Mouse (Mus musculus) frontal cortex, postnatal 25 days (tissue): ENCODE data around the gene Ccr9.
A peak's percentile ranks its signal among the peaks of the same experiment; 100 is the strongest.
"Not testable (repeated sequence)": the region's sequence is repeated elsewhere in the genome, so short reads cannot be mapped to it uniquely, and the experiment has no call there.

ENCODE experiments used
- DNase-seq, 2 experiments: peaks; one replicate each; pipeline ENCODE4 v3.0.0; 2022; ENCODE audit warnings: low spot score in 2 of 2

The Ccr9 gene

DNA sequence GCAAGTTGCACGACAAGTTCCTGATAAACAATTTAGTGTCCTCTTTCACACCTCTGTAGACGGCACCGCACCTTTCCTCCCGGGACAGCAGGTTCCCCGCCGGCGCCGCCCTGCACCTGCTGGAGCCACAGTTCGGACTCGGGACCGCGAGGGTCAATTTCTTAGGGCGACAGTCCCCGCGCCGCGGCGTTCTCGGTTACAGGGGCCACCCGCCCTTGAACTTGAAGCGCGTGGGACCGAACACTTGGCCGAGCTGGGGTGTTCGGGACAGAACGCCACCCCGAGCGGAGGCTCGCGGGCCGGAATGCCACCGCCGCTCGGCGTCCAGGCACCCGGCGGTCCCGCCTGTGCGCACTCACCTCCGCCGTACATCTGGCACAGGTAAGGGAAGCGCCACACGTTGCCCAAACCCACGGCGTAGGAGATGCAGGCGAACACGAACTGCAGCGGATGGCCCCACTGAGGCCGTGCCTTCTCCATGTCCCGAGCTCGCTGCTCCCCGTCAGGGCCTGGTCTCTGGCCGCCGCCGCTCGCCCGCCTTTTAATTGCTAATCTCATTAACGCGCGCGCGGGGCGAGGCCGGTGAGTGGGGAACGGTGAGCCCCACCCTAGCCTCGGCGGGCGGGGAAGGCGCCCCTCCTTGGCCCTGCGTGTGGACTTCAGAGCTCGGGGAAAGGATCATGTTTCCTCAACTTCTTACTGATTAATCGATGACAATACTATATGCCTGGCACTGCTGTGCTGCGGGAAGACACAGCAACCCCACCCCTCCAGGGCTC, at the start of gene Ccr9, which contains the start of gene Slc6a20a:
Gene Ccr9 (plus strand): TSS at position 113 of the 779 bp plus-strand sequence.
Gene Slc6a20a (minus strand): TSS at position 559 of the 779 bp plus-strand sequence.
- DNase-seq: no peak

GRCm38 (mm10) chr9:123631666-123632065, 46.6 kb upstream of the Ccr9 start:
- no peak for DNase-seq

DNA sequence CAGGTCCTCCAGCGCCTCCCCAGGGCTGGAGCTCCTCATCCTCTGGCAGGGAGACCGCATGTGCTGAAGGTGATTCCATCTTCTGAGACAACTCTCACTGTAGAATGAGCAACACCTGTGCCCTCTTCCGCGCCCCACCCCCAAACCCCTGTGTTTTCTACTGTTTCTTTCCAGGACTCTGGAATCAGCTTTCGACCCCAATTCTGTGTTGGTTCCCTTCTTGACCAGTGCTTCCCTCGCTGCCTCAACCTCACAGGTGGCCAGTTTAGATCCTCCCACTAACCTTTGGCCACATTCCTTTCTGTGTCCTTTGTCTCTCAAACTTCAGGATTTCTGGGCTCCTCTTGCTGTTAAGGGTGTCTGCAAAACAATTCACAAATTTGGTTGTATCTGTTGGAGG, 46.0 kb upstream of the Ccr9 start, which contains the start of gene Slc6a20b:
Gene Slc6a20b (minus strand): TSS at position 285 of the 400 bp plus-strand sequence.
- no peak for DNase-seq

GRCm38 (mm10) chr9:123632993-123633392, 45.2 kb upstream of the Ccr9 start:
- DNase-seq: no peak

GRCm38 (mm10) chr9:123636771-123637170, 41.5 kb upstream of the Ccr9 start:
- no peak for DNase-seq

DNA sequence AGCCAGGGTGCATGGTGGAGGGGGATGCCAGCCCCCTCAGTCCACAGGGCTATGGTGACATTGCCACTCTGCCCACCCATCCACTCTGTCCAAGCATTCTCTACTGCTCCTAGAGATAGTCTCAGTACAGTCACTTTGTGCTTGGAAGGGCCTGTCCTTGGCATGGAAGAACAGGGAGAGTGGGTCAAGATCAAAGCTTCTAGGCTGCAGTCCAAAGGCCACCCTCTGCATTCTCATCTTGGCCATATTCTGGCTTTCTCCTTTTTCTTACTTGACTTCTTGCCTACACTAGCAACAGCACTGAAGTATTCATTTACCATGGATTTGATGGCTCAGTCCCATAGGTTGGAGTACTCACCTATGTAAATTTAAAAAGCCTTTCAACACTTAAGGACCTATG, 40.0 kb upstream of the Ccr9 start:
- no peak for DNase-seq

- peak in 1 of 2 experiments; percentile 8 for DNase-seq
Measured at GRCm38 (mm10) chr9:123638668-123639089, 39.6 kb upstream of the Ccr9 start.

DNA sequence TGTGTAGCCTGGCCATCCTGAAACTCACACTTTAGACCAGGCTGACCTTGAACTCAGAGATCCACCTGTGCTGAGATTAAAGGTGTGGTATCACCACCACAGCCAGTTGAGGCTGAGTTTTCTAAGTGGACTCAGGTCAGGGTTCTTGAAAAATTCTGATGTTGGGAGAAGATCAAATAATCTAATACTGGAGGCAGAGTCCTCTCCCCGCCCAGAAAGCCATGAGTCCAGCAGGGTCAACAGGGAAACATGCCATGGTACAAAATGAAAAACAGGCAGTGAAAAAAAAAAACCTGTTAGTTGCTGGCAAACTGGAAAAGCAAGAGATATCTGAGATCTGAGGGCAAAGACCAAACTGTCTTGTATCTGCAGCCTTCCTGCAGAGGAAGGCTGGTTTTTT, 38.1 kb upstream of the Ccr9 start:
- no peak for DNase-seq

DNA sequence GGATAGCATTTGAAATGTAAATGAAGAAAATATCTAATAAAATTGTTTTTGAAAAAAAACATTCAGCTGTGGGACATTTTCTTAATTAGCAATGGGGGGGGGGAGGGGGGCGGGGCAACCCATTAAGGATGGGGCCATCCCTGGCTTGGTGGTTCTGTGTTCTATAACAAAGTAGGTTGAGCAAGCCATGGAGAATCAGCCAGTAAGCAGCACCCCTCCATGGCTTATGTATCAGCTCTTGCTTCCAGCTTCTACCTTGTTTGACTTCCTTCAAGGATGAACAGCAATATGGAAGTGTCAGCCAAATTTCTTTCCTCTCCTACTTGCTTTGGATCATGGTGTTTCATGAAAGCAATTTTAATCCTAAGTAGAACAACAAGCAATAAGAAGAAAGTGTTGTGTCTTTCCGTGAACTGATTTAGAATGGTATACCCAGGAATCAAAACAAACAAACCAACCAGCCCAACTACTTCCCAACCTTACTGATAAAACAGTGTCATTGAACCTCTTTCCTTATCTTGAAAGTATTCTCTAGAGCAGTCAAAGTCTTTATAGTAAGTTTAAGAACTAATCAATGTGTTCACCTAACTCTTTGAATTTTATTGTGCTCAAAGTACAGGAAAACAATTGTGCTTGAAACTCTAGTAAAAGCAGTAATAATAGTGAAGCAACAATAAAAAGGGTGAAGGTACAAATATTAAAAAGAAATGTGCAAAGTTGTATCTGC, 28.3 kb upstream of the Ccr9 start:
- DNase-seq: no peak

- DNase-seq: no peak
Measured at GRCm38 (mm10) chr9:123651369-123651768, 26.9 kb upstream of the Ccr9 start.

GRCm38 (mm10) chr9:123657457-123657856, 20.8 kb upstream of the Ccr9 start:
- DNase-seq: no peak

GRCm38 (mm10) chr9:123658981-123659380, 19.3 kb upstream of the Ccr9 start:
- DNase-seq: no peak

DNA sequence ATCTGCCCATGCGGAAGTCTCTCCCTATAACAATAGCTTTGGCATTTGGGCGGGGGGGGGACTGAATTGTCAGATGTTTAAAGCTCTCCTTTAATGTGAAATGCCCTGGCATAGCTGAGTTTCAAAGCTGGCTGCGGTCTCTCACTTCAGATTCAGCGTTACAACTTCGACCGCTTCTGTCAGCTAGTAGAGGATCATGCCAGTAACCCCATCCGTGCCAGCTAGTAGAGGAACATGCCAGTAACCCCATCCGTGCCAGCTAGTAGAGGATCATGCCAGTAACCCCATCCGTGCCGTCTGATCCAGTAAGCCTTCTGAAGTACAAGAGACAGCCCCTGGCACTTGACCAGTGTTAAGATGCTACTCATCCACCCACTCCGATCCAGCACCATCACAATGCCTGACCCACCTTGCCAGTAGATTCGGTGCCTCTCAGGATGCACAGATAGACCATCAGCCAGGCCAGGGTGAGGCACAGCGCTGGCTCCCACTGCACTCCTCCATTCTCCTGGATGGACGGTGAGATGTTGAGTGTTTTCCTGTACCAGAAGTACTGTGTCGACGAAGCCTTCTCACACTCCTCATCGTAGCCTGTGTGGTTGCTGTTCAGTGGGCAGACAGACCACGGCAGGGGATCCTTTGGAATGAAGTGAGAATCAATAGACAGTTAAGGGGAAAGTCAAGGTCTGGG, 18.1 kb upstream of the Ccr9 start:
- DNase-seq: not testable (repeated sequence)

DNA sequence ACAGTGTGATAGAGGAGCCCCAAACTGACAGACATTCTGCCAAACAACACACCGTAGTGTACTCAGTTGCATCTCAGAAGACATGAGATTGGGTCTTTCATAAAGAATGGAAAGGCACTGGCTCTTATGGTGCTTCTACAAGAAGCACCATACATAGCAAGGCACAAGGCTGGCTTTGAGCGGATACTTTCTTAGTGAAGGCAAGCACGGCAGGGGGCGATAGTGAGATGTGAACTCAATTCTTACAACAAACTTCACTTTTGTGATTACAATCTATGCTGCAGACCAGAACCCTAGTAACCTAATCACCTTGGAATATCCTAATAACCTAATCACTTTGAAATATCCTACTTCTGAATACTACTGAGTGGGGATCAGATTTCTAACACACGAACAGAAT, 12.6 kb upstream of the Ccr9 start:
- DNase-seq: peak in 1 of 2 experiments; percentile 22

DNA sequence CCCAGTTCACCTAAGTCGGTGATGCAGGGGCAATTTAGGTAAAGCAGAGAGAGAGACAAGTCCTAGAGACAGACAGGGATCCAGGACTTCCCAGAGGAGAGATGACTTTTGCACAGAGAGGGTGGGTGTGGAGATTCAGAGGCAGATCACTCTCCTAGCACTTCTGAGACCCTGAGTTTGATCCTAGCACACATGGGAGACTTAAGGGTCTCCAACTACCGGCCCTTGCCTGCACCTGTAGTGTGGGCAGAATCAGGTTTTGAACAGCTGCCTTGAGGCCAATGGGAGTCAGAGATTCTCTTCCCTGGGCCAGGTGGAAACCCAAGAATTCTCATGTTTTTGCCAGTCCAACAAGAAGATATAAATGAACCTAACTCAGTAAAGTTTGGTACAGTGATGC, 959 bp downstream of the Ccr9 start:
- DNase-seq: no peak

DNA sequence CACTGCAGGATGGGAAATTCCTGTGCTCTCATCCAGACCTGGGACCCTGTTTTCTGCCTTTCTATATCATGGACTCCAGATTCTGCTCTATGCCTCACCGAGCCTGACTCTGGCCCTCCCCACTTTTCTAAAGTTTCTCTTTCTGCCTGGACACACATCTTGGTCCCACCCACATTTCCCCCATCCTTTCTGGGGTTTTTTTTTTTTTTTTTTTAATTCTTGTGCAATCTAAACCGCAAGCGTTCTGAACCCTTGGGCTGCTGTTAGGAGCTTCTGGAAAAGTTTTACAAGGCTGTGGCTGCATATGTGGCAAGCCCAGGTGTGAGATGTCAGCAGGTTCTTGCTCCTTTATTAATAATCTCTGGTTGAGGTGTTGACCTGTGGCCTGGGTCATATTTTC, 5.5 kb downstream of the Ccr9 start:
- no peak for DNase-seq

- no peak for DNase-seq
Measured at GRCm38 (mm10) chr9:123686206-123686605, 8.0 kb downstream of the Ccr9 start.

DNA sequence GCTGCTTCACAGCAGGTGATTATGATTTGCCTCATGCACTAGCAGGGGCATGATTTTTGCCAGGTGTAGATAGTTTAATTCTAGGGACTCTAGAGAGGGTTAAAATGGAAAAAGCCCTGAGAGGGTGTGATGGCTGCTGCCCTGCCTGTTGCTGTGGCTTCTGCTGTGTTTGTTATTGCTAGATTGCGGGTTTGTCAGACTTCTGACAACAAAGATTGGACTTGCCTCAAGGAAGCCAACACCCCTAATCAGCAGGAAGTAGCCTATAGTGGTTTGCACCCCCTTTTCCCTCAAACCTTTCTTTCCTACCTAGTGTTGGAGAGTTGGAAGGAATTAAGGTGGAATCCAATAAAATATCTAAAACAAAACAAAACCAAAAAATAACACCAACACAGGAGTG, 10.0 kb downstream of the Ccr9 start:
- DNase-seq: no peak

- DNase-seq: no peak
Measured at GRCm38 (mm10) chr9:123695634-123696302, 17.5 kb downstream of the Ccr9 start.

GRCm38 (mm10) chr9:123701822-123702221, 23.6 kb downstream of the Ccr9 start:
- DNase-seq: no peak

GRCm38 (mm10) chr9:123709226-123709625, 31.0 kb downstream of the Ccr9 start:
- no peak for DNase-seq

DNA sequence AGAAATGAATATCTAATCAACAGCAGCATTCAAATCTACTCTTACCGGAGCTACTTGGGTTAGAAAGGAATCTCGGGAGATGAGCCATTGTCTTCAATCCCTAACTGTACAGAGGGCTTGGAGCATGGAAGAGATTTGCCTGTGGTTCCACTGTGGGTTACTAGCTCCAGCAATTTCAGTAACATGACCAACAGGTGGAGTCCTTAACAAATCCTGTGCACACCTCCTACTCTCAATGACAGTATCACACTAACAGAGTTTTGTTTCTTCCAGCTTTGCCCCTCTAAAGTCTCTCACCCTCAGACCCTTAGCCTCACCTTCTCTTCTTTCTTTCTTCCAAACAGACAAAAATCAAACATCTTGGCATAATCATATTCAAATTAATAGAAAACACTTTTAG, 34.9 kb downstream of the Ccr9 start:
- no peak for DNase-seq
